8 mouse cellular contexts compared by ENCODE assay signal in genomic region chr7:131553771-131554175, GRCm38 (mm10). TPM values are rescaled to one million over a fixed set of nuclear protein-coding genes. Genes with fewer than 3 reads are reported as not detected.
DNase-seq lines count a peak whose midpoint lies in the region; ATAC-seq lines count a peak whose summit lies in the region.

No protein-coding gene starts in this region.

- H3K27ac ChIP-seq in heart, embryonic 14.5 days (replicated peaks in 1 of 2; ENCODE audit: control insufficient read depth in 1 of 2, insufficient read depth in 1 of 2, low read depth in 2 of 2, low read length in 2 of 2), result no peak overlapping the region
- H3K27ac ChIP-seq in midbrain, embryonic 12.5 days (replicated peaks), result no peak overlapping the region

- H3K27me3 ChIP-seq in heart, embryonic 14.5 days (ENCODE audit: control insufficient read depth, insufficient read depth, low read length), result peaks cover 98% of the 10 kb centered on the region
- H3K27me3 ChIP-seq in midbrain, embryonic 12.5 days, result peaks cover 98% of the 10 kb centered on the region

- no peaks in the 10 kb centered on the region for H3K36me3 ChIP-seq in heart, embryonic 14.5 days (ENCODE audit: control insufficient read depth, insufficient read depth, low read length)
- no peaks in the 10 kb centered on the region for H3K36me3 ChIP-seq in midbrain, embryonic 12.5 days

- H3K4me2 ChIP-seq in heart, embryonic 14.5 days (ENCODE audit: low read length), result peak overlapping the region; percentile 65
- peak overlapping the region; percentile 67 for H3K4me2 ChIP-seq in midbrain, embryonic 12.5 days (replicated peaks)

- no peak overlapping the region for H3K9ac ChIP-seq in heart, embryonic 14.5 days (ENCODE audit: low read length)
- H3K9ac ChIP-seq in midbrain, embryonic 12.5 days (replicated peaks), result peak overlapping the region; percentile 29; the same call in 1 of the 2 replicates

- intact Hi-C loops in gastrocnemius, postnatal 36 days (cut with DNase I), result no loop called here

- WGBS in heart, embryonic 14.5 days, result under 1% methylated on average over 38 of the region's 39 CpGs
- under 1% methylated on average over 39 of the region's 39 CpGs for WGBS in midbrain, embryonic 12.5 days

- H3K9me3 ChIP-seq in heart, embryonic 14.5 days (ENCODE audit: control insufficient read depth, low read length), result no peaks in the 10 kb centered on the region
- H3K9me3 ChIP-seq in midbrain, embryonic 12.5 days, result no peaks in the 10 kb centered on the region

- ATAC-seq in heart, embryonic 14.5 days (ENCODE audit: insufficient number of reproducible peaks, insufficient read depth, low FRiP score, low read depth), result peak; percentile 32; the same call in 1 of the 2 replicates
- ATAC-seq in midbrain, embryonic 12.5 days (ENCODE audit: low FRiP score, low read depth), result peak; percentile 52

- H3K4me1 ChIP-seq in heart, embryonic 14.5 days (ENCODE audit: control insufficient read depth in 2 of 2, insufficient read depth in 2 of 2, low read length in 2 of 2), result peaks cover 4 to 17% of the 10 kb centered on the region in 2 experiments; a peak in 3 of 4 replicates
- peaks cover 20% of the 10 kb centered on the region for H3K4me1 ChIP-seq in midbrain, embryonic 12.5 days

- H3K4me3 ChIP-seq in heart, embryonic 14.5 days (ENCODE audit: control insufficient read depth in 1 of 2, insufficient read depth in 1 of 2, low read depth in 1 of 2, low read length in 2 of 2), result peak overlapping the region; percentile 0 to 37; a peak in 2 of 4 replicates
- H3K4me3 ChIP-seq in midbrain, embryonic 12.5 days, result peak overlapping the region; percentile 42

- DNase-seq in gastrocnemius, postnatal 10 days, result peak; percentile 31
- DNase-seq in gastrocnemius, postnatal 36 days, result no peak
- DNase-seq in ZHBTc4 (ENCODE audit: low read depth, low spot score), result peak; percentile 71
- DNase-seq in kidney, postnatal 36 days, result peak; percentile 26 to 66
- DNase-seq in cerebellum, adult 18-20 months, result no peak
- no peak for DNase-seq in frontal cortex, adult 2 months (ENCODE audit: extremely low spot score in 1 of 2, low spot score in 1 of 2)

RNA-seq across cellular contexts. Expression of gene Hmx2, which starts 5.2 kb away (rescaled TPM):
- total RNA-seq in gastrocnemius, postnatal 10 days (2021), result not detected
- not detected for total RNA-seq in gastrocnemius, postnatal 36 days (2021)
- 0.07 TPM in 1 of 2 replicates, not detected in the other for polyA plus RNA-seq in heart, embryonic 14.5 days (2014; fragmentation: Nextera tagmentation; extraction: Ambion mirVana)
- 0.34 and 0.56 TPM in 2 replicates for polyA plus RNA-seq in midbrain, embryonic 12.5 days (2016; fragmentation: Nextera tagmentation; extraction: Ambion mirVana)
- polyA plus RNA-seq in frontal cortex, adult 2 months (2012; rRNA removed), result not detected in 2 replicates

RNA-seq across cellular contexts. Expression of gene Bub3, which starts 6.2 kb away (rescaled TPM):
- 10 to 100 TPM; 37.3 to 37.9 TPM for total RNA-seq in gastrocnemius, postnatal 10 days (2021)
- 10 to 100 TPM; 26.9 to 30.5 TPM for total RNA-seq in gastrocnemius, postnatal 36 days (2021)
- 118 and 121 TPM in 2 replicates for polyA plus RNA-seq in heart, embryonic 14.5 days (2014; fragmentation: Nextera tagmentation; extraction: Ambion mirVana)
- 229 and 246 TPM in 2 replicates for polyA plus RNA-seq in midbrain, embryonic 12.5 days (2016; fragmentation: Nextera tagmentation; extraction: Ambion mirVana)
- polyA plus RNA-seq in frontal cortex, adult 2 months (2012; rRNA removed), result 75.0 and 75.8 TPM in 2 replicates

RNA-seq across cellular contexts. Expression of gene Hmx3, which starts 11.1 kb away (rescaled TPM):
- not detected for total RNA-seq in gastrocnemius, postnatal 10 days (2021)
- total RNA-seq in gastrocnemius, postnatal 36 days (2021), result not detected
- polyA plus RNA-seq in heart, embryonic 14.5 days (2014; fragmentation: Nextera tagmentation; extraction: Ambion mirVana), result 0.14 TPM in 1 of 2 replicates, not detected in the other
- polyA plus RNA-seq in midbrain, embryonic 12.5 days (2016; fragmentation: Nextera tagmentation; extraction: Ambion mirVana), result 0.11 and 0.16 TPM in 2 replicates
- polyA plus RNA-seq in frontal cortex, adult 2 months (2012; rRNA removed), result not detected in 2 replicates

Comparison
In these comparisons a context has a peak if more than half of its experiments do, and no peak if none do; other contexts are left out.
1. DNase-seq: peak in gastrocnemius, postnatal 10 days (single experiment), ZHBTc4 (single experiment) and kidney, postnatal 36 days (2 of 2); none in gastrocnemius, postnatal 36 days (0 of 2), cerebellum, adult 18-20 months (0 of 2) and frontal cortex, adult 2 months (0 of 2).